Mouse (Mus musculus) spleen, adult 2 months (tissue): ENCODE results near the gene Fnip1.

Experiments
- CTCF ChIP-seq: fragments of 200-500 bp; IDR thresholded peaks from 2 replicates; pipeline ENCODE4 v1.5.1; 2011; ENCODE audit warnings: mild to moderate bottlenecking, inconsistent platforms; ENCODE audit not compliant: insufficient read depth, insufficient read length, insufficient replicate concordance; ENCODE audit errors: extremely low read depth
- POLR2A ChIP-seq: fragments of 200-500 bp; IDR thresholded peaks from 2 replicates; pipeline ENCODE4 v1.6.1; 2011; ENCODE audit warnings: low read depth, low read length, inconsistent platforms

- TF ChIP-seq POLR2A (no peak), CTCF (no peak)
Observed at GRCm38 (mm10) chr11:54492559-54492958, 54.6 kb downstream of the Fnip1 start.
